Mouse (Mus musculus): Measurements from ENCODE around the gene Ptprd.
"Not testable (repeated sequence)": the region's sequence is repeated elsewhere in the genome, so short reads cannot be mapped to it uniquely, and the experiment has no call there.

Gene Ptprd

GRCm38 (mm10) chr4:76440791-76441364 lies 1770.9 kb downstream of the Ptprd start:
- DNase-seq = peak; percentile 84 to 93

DNA sequence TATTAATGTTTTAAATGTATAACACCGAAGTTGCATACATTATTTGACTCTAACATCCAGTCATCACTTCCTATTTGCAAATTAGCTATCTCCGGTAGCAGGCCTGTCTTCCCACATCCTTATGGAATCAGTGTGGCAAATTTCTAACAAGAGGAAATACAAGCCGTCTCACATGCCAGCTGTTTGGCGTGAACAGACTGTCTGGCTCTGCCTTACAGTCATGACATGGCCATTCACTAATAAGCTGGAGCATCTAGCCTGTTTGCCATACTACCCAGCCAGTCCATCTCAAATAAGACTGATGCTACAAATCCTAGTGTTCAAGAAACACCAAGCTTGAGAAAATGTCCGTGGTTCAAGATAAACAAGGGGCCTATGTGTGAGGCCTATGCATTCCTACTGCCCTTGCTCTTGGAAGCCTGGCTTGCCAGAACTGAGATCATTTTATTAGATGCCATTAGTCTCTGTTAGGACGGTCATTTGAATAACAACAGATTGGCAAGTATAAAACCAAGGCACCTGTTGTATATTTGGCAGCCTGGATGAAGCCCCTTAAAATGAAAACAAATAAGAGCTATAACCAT lies 1773.2 kb downstream of the Ptprd start:
- DNase-seq = no peak

GRCm38 (mm10) chr4:76438068-76438467 lies 1773.7 kb downstream of the Ptprd start:
- no peak for DNase-seq

DNA sequence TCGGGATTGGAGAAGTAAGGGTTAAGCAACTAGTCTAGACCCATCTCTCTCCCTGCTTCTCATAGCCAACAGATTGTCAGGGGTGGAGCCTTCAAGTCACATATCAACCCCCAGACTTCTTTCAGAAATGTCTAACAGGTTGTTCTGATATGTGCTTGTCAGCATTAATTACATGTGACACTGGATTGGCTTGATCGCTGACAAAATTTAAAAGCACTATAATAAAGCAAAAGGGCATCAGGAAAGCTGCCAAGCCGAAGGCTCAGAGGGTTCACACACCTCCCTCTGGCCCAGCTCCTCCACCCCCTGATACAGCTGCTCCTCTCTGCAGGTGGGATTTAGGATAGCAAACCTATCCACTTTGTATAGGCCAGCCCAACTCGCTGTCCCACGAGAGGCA lies 1775.8 kb downstream of the Ptprd start:
- peak; percentile 38 to 55 for DNase-seq

GRCm38 (mm10) chr4:76429769-76430168 lies 1782.0 kb downstream of the Ptprd start:
- no peak for DNase-seq

- DNase-seq = not testable (repeated sequence)
Measured at GRCm38 (mm10) chr4:76427036-76427435, 1784.7 kb downstream of the Ptprd start.

DNA sequence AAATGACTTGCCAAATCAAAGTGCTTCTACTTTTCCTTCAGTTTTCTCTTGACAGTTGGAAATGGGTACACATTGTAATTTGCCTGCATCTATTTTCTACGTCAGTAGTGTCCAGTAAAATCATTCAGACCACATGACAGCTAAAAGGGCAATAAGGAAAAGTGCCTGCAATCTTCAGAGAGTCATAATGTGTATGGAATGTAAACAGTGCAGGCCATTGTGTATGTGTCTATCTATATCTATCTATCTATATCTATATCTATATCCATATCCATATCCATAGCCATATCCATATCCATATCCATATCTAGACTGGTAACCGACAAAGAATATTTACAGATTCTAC lies 1786.6 kb downstream of the Ptprd start:
- DNase-seq = no peak

DNA sequence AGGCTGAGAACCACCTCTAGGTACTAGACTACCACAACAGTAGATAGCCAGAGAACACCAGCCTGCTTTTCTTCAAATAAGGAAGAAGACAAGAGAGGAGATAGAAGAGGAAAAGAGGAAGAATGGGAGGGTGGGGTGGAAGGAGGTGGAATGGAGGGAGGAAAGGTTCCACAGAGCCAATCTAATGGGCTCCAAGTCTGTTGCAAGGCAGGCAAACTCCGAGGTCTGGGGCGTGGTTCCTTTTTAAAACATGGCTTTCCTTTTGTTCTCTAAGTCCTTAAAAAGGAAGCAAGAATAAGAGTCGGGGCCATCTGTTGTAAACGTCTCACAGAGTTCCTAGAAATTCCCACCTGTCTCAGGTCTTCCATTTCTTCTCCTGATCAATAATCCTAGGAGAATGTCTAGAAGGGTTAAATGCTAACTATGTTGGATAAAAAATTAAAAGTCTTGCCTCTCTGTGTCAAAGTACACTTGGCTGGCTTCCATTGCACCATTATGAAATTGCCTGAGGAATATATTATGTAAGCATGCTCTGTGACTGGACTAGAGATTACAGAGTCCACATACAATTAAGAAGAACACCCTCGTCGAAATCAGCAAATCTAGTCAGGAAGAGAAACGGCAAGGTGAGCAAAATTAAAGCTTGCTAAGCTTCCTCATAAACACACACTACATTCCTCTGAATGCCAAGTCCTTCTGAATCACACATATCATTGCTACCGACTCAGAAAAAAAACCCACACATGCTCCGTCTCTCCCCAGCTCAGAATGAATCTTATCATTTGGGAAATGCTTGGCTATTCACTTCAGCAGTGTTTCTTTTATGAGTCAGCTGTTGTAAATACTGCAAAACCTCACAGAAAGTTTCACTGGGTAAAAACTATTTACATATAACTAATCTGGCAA lies 1787.2 kb downstream of the Ptprd start:
- DNase-seq = no peak

GRCm38 (mm10) chr4:76422113-76422512 lies 1789.6 kb downstream of the Ptprd start:
- DNase-seq = no peak

GRCm38 (mm10) chr4:76419641-76420040 lies 1792.1 kb downstream of the Ptprd start:
- no peak for DNase-seq

- DNase-seq = no peak
Measured at GRCm38 (mm10) chr4:76417676-76418075, 1794.1 kb downstream of the Ptprd start.

DNA sequence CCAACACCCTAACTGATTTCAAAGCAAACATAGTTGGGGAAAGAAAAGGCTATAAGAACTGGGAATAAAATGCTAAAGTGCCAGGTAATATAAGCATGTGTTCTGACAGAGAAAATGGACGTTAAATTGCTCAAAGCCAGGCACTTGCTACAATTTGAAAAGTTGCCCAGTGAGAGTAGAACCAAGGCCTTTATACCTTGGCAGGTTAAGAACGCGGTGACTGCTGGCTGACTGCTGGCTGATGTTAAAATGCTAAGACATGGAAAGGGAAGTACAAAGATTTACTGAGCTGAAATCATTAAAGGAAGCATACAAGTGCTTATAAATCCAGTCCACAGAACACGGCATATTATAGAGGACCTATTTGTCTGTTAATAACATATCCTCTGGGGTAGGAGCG lies 1796.1 kb downstream of the Ptprd start:
- DNase-seq = no peak

DNA sequence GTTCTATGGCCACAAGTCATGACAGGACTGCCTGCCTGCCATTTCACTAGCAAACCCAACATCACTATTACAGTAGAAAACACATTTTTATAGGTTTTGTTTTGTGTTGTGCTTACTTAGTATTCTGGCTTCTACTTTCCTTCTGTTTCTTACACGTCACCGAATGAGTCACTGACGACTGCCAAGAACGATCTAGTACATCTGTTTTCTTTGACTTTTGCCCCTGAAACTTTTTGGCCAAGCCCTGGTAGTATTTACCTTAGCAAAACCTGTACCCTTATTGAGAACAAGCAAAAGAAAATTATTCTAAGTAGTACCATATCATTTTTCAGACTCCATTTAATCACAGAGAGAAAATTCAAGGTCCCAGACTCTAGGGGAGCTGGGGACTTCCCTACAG lies 1797.2 kb downstream of the Ptprd start:
- no peak for DNase-seq

DNA sequence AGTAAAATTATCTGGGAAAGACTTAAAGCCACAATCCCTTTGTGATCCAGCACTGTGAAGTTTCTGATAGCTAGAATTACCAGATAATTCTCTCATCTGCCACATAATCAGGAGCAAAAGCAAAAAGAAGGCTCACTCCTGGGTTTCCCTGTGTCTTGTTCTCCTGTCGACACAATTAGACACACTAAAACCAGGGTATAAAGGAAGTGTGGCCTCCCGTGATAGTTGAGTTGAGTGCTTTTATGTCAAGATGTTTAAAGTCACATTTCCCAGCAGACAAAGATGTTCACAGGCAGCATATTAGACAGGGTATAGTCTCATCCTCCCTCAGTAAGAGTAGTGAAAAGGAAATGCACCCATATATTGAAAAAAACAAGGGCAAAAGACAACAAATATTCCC lies 1801.7 kb downstream of the Ptprd start:
- DNase-seq = no peak

DNA sequence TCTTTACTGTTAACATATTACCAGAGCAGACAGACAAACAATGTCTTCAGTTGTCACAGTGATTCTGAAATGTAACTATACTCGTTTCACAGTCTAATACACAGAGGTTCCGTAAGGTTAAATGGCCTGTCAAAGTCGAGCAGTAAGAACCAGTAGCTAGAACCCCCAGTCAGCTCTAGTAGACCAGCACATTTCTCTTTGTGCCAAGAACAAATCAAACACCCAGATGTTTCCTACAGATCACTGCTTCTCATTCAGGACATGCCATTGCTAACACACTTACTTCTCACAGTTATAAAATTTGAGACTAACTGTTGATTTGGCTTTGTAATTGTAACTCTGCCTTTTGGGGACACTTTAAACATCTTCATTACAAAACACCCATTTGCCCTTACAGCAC lies 1802.6 kb downstream of the Ptprd start:
- no peak for DNase-seq

DNA sequence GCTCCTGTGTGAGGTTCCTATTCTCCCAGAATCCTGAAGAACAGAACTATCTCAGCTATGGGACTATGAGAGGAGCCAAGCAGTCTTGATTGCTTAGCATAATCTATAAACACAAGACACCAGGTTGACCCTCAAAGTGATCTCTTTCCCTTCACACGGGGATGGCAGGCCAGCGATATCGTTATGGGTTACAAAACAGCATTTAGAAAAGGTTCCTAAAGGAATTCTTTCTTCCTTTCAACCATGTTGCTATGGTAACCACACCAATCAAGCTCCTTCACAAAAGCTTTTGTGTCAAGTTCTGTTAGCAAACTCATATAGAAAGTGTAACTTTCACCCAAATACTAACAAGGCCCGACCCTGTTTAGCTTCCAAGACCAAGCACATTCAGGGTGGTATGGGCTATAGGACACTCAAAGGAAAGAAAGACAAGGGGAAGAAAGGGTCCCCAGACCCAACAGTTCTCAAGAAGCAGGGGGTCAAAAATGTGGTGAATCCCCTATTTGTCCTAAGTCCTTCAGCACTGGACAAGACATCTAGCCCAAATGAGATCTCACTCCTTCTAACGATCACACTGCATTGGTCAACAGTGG lies 1805.8 kb downstream of the Ptprd start:
- DNase-seq = no peak

GRCm38 (mm10) chr4:76403219-76403618 lies 1808.5 kb downstream of the Ptprd start:
- peak in 1 of 2 experiments; percentile 45 for DNase-seq

DNA sequence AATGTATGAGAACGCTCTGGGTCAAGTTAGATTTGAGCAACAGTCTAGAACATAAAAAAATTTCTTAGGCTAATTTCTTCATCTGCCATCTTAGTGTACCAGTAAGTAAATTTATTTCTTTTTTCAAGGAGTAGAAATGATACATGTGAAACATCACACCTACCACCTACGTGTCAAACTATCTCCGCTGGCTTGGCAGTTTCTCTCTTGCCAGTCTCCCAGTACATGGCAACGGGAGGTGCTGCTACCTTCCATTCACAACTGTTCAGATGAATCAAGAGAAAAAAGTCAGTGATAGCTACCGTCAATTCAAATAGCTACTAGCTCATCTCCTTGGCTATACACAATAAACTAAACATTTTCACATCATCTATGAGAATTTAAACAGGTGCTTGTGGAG lies 1823.9 kb downstream of the Ptprd start:
- no peak for DNase-seq

DNA sequence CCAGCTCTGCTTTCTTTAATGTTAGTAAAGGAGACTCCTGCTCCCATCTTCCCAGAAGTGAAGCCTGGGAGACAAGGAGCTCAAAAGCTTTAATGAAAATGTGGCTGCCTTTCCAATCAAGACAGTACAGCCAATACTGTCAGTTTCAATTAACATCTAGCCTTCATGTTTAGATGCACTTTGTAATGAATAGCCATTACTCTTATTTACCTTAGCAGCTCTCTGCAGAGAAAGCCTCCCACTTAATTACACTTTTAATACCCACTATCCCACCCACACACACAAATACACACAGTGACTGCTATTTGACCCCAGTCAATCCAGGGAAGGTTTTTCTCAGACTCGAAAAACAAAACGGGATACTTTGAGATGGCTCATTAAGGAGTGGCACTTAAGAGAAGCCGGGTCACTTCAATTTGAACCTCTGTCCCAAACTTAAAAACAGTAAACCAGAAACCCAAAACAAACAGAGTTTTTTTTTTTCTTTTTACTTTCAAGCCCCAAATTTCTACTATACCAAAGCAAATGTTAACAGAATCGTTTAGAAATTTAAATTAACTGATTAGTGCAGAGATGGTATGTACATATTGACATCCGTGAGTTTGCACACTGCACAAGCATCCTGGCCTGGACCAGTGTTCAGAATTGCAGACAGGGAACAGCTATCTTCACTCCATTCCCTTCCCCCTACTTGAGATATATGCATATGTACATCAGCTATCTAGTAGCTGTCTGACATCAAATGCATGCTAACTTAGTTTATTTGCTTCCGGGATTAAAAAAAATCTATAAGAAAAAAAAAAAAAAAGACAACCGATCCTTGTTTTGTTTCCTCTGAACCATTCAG lies 1824.6 kb downstream of the Ptprd start:
- DNase-seq = no peak

- no peak for DNase-seq
Measured at GRCm38 (mm10) chr4:76385818-76386217, 1825.9 kb downstream of the Ptprd start.

- DNase-seq = no peak
Measured at GRCm38 (mm10) chr4:76380312-76380917, 1831.3 kb downstream of the Ptprd start.
